Mouse (Mus musculus): Measurements from ENCODE around the gene Olfr364-ps1. TPM values are rescaled to one million over a fixed set of nuclear protein-coding genes. Genes with fewer than 3 reads are reported as not detected.

The Olfr364-ps1 gene
- not detected for polyA plus RNA-seq (2014; fragmentation: Illumina TruSeq; extraction: RNeasy Lipid Tissue Mini Kit (QIAGEN cat#74804); ENCODE audit: low replicate concordance)

DNA sequence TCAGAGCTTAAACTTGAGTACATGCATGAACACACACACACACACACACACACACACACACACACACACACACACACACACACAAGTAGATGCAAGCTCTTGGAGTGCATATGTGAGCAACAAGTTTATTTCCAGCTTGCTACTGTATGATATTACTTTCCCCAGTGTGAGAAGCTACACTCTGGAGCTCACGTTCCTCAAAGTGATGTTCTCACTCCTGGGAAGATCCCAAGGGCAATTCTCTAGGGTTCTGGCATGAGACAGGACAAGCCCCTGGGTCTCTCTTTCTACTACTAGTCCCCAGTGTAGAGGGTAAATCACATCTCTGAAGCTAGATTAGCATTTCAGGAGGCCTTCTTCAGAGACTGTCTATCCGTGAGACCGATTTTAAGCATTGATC is at the start of gene Olfr364-ps1:
Gene Olfr364-ps1 (plus strand): TSS at position 301 of the 400 bp plus-strand sequence.

DNA sequence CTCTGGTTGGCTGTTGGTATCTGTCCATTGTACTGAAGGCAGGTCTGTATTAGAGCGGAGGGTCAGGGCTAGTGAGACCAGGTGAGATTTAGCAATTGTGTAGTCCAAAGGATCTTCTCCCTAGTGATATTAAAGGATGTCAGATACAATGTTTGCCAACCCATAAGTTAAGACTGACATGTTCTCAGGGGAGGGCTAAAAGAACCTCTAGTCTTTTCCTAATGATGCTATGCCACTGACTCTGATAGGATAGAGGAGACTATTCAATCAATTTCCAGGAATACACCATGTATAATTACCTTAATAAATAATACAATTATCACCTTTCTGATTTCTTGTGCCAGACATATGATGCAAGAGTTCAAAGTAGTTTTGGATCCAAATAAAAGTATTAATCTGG is 21.3 kb upstream of the Olfr364-ps1 start, which contains the start of gene Olfr362:
Gene Olfr362 (minus strand): TSS at position 101 of the 400 bp plus-strand sequence.

DNA sequence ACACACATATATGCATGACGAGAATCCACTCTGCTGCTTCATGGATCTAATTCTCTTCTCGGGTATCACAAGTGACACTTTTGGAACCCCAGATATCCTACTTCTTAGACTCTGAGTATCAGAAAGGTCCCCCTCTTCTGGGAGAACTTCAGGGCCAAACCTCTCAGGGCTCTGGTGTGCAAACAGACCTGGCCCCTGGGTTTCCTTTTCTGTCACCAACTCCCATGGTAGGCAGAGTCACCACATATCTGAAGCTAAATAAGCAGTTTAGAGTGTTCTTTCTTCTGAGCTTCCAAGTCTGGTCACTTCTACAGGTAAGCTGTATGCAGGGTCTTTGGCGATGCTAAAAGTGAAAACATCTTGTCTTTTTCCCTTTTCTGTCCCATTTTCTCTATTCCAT is 48.8 kb downstream of the Olfr364-ps1 start, which contains the start of gene Olfr365:
Gene Olfr365 (plus strand): TSS at position 301 of the 400 bp plus-strand sequence.

Other genes starting within 250 kb of the Olfr364-ps1 start
- gene Olfr353, start 246.4 kb upstream of the Olfr364-ps1 start, polyA plus RNA-seq (2014; fragmentation: Illumina TruSeq; extraction: RNeasy Lipid Tissue Mini Kit (QIAGEN cat#74804); ENCODE audit: low replicate concordance), result not detected
- not detected for gene Olfr354, start 233.6 kb upstream of the Olfr364-ps1 start, polyA plus RNA-seq (2014; fragmentation: Illumina TruSeq; extraction: RNeasy Lipid Tissue Mini Kit (QIAGEN cat#74804); ENCODE audit: low replicate concordance)
- gene Olfr355, start 210.4 kb upstream of the Olfr364-ps1 start, polyA plus RNA-seq (2014; fragmentation: Illumina TruSeq; extraction: RNeasy Lipid Tissue Mini Kit (QIAGEN cat#74804); ENCODE audit: low replicate concordance), result not detected
- not detected for gene Olfr356, start 202.2 kb upstream of the Olfr364-ps1 start, polyA plus RNA-seq (2014; fragmentation: Illumina TruSeq; extraction: RNeasy Lipid Tissue Mini Kit (QIAGEN cat#74804); ENCODE audit: low replicate concordance)
- gene Olfr357, start 145.5 kb upstream of the Olfr364-ps1 start, polyA plus RNA-seq (2014; fragmentation: Illumina TruSeq; extraction: RNeasy Lipid Tissue Mini Kit (QIAGEN cat#74804); ENCODE audit: low replicate concordance), result not detected
- not detected for gene Olfr358, start 130.0 kb upstream of the Olfr364-ps1 start, polyA plus RNA-seq (2014; fragmentation: Illumina TruSeq; extraction: RNeasy Lipid Tissue Mini Kit (QIAGEN cat#74804); ENCODE audit: low replicate concordance)
- not detected for gene Olfr360, start 73.6 kb upstream of the Olfr364-ps1 start, polyA plus RNA-seq (2014; fragmentation: Illumina TruSeq; extraction: RNeasy Lipid Tissue Mini Kit (QIAGEN cat#74804); ENCODE audit: low replicate concordance)
- not detected for gene Olfr361, start 50.0 kb upstream of the Olfr364-ps1 start, polyA plus RNA-seq (2014; fragmentation: Illumina TruSeq; extraction: RNeasy Lipid Tissue Mini Kit (QIAGEN cat#74804); ENCODE audit: low replicate concordance)
- not detected for gene Olfr362, start 21.4 kb upstream of the Olfr364-ps1 start, polyA plus RNA-seq (2014; fragmentation: Illumina TruSeq; extraction: RNeasy Lipid Tissue Mini Kit (QIAGEN cat#74804); ENCODE audit: low replicate concordance)
- gene Olfr365, start 48.9 kb downstream of the Olfr364-ps1 start, polyA plus RNA-seq (2014; fragmentation: Illumina TruSeq; extraction: RNeasy Lipid Tissue Mini Kit (QIAGEN cat#74804); ENCODE audit: low replicate concordance), result not detected
- not detected for gene Olfr366, start 72.3 kb downstream of the Olfr364-ps1 start, polyA plus RNA-seq (2014; fragmentation: Illumina TruSeq; extraction: RNeasy Lipid Tissue Mini Kit (QIAGEN cat#74804); ENCODE audit: low replicate concordance)
- gene Olfr368, start 187.2 kb downstream of the Olfr364-ps1 start, polyA plus RNA-seq (2014; fragmentation: Illumina TruSeq; extraction: RNeasy Lipid Tissue Mini Kit (QIAGEN cat#74804); ENCODE audit: low replicate concordance), result not detected
- 80.2 TPM for gene Pdcl, start 220.0 kb downstream of the Olfr364-ps1 start, polyA plus RNA-seq (2014; fragmentation: Illumina TruSeq; extraction: RNeasy Lipid Tissue Mini Kit (QIAGEN cat#74804); ENCODE audit: low replicate concordance)

All from small intestine, adult 10 weeks (tissue).